Mouse (Mus musculus): ENCODE measurements around the gene Pdpn. TPM values are rescaled to one million over a fixed set of nuclear protein-coding genes. Genes with fewer than 3 reads are reported as not detected.

Pdpn gene
- polyA plus RNA-seq, 1 experiment: not detected

DNA sequence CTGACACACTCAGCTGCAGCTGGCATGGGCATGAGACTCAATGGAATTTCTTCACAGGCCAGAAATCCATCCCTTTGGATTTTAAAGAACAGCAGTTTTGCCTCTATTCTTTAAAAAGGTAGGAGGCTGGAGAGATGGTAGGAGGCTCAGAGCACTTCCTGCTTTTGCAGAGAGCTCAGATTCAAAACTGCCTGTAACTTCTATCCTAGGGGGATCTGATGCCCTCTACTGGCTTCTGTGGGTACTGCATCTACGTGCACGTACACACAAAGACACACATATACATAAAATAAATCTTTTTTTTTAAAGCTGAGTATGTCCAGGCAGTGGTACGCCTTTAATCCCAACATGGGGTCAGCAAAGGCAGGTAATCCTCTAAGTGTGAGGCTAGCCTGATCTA lies 19.2 kb downstream of the Pdpn start:
- no peaks in the 10 kb centered on the region for H3K36me3 ChIP-seq (ENCODE audit: control insufficient read depth)
- H3K4me1 ChIP-seq (ENCODE audit: control insufficient read depth): no peaks in the 10 kb centered on the region
- H3K9me3 ChIP-seq (ENCODE audit: control insufficient read depth, low read length): peaks cover 15% of the 10 kb centered on the region
- H3K27me3 ChIP-seq (ENCODE audit: control insufficient read depth): no peaks in the 10 kb centered on the region
- H3K4me3 ChIP-seq (replicated peaks): no peak overlapping the region
- TF ChIP-seq TAL1 (IDR thresholded peaks at IDR 0.05; ENCODE audit: low read length) (no peak), GATA1 (IDR thresholded peaks at IDR 0.05; ENCODE audit: low read length) (no peak)

DNA sequence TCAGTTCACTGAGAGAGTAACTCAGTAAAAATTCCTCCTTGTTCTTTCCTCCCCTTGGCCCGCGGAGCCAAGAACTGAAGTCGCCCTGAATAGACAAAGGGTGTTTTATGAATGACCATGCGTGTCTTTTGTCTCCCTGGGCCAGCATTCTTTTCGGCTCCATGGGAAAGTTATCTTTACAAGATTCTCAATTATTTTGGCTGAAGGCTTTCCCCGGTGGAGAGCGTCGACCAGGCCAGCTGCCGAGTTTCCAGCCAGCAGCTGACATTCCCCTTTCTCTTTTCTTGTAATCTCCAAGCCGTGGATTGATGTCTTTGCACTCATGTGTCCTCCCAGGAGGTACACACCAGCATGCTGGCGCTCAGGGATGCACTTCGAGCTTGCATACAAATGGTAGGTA lies 19.7 kb downstream of the Pdpn start:
- no peaks in the 10 kb centered on the region for H3K36me3 ChIP-seq (ENCODE audit: control insufficient read depth)
- TF ChIP-seq GATA1 (IDR thresholded peaks at IDR 0.05; ENCODE audit: low read length) (no peak), TAL1 (IDR thresholded peaks at IDR 0.05; ENCODE audit: low read length) (no peak)
- peaks cover 15% of the 10 kb centered on the region for H3K9me3 ChIP-seq (ENCODE audit: control insufficient read depth, low read length)

DNA sequence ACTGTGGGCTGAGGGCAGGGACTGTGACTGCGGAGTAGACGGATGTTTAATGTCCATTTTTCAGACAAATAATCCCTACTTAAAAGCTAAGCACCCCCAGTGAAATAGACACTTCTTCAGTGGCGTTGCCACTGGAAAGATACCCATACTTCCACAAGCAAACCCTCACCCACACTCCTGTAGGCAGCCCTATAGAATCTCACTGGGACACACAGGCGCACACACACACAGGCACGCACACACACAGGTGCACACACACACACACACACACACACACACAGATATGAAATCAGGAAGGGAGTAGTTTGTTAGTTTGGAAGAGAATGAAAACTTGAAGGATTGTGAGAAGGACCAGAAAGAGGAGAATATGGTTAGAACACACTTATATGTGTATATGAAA lies 20.3 kb downstream of the Pdpn start:
- Histone ChIP-seq H3K36me3 (ENCODE audit: control insufficient read depth) (no peaks in the 10 kb centered on the region), H3K4me3 (replicated peaks) (no peak overlapping the region), H3K9me3 (ENCODE audit: control insufficient read depth, low read length) (peaks cover 15% of the 10 kb centered on the region), H3K4me1 (ENCODE audit: control insufficient read depth) (no peaks in the 10 kb centered on the region), H3K27me3 (ENCODE audit: control insufficient read depth) (no peaks in the 10 kb centered on the region)
- TF ChIP-seq TAL1 (IDR thresholded peaks at IDR 0.05; ENCODE audit: low read length) (no peak), GATA1 (IDR thresholded peaks at IDR 0.05; ENCODE audit: low read length) (no peak)

More for the DNA sequence above, 19.7 kb downstream of the Pdpn start:
- Histone ChIP-seq H3K4me3 (replicated peaks) (no peak overlapping the region), H3K27me3 (ENCODE audit: control insufficient read depth) (no peaks in the 10 kb centered on the region), H3K4me1 (ENCODE audit: control insufficient read depth) (no peaks in the 10 kb centered on the region)

GRCm38 (mm10) chr4:143278429-143278871 lies 20.9 kb downstream of the Pdpn start:
- H3K4me3 ChIP-seq (replicated peaks): no peak overlapping the region
- H3K27me3 ChIP-seq (ENCODE audit: control insufficient read depth): no peaks in the 10 kb centered on the region
- H3K36me3 ChIP-seq (ENCODE audit: control insufficient read depth): no peaks in the 10 kb centered on the region
- TF ChIP-seq TAL1 (IDR thresholded peaks at IDR 0.05; ENCODE audit: low read length) (no peak), GATA1 (IDR thresholded peaks at IDR 0.05; ENCODE audit: low read length) (no peak)
- H3K4me1 ChIP-seq (ENCODE audit: control insufficient read depth): no peaks in the 10 kb centered on the region
- peaks cover 15% of the 10 kb centered on the region for H3K9me3 ChIP-seq (ENCODE audit: control insufficient read depth, low read length)

DNA sequence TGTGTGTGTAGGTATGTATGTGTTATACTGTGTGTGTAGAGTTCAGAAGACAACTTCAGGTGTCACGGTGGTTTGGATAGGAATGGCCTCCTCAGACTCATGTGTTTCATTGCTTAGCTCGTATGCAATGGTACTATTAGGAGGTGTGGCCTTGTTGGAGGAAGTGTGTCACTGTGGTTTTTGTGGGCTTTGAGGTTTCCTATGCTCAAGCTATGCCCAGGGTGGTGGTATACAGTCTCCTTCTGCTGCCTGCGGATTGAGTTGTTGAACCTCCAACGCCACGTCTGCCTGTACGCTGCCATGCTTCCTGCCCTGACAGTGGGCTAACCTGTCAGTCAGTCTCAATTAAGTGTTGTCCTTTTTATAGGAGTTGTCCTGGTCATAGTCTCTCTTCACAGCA lies 22.0 kb downstream of the Pdpn start:
- H3K4me3 ChIP-seq (replicated peaks): no peak overlapping the region
- peaks cover 15% of the 10 kb centered on the region for H3K9me3 ChIP-seq (ENCODE audit: control insufficient read depth, low read length)
- H3K4me1 ChIP-seq (ENCODE audit: control insufficient read depth): no peaks in the 10 kb centered on the region
- H3K27me3 ChIP-seq (ENCODE audit: control insufficient read depth): no peaks in the 10 kb centered on the region
- TF ChIP-seq TAL1 (IDR thresholded peaks at IDR 0.05; ENCODE audit: low read length): no peak
- no peak for TF ChIP-seq GATA1 (IDR thresholded peaks at IDR 0.05; ENCODE audit: low read length)
- H3K36me3 ChIP-seq (ENCODE audit: control insufficient read depth): no peaks in the 10 kb centered on the region

DNA sequence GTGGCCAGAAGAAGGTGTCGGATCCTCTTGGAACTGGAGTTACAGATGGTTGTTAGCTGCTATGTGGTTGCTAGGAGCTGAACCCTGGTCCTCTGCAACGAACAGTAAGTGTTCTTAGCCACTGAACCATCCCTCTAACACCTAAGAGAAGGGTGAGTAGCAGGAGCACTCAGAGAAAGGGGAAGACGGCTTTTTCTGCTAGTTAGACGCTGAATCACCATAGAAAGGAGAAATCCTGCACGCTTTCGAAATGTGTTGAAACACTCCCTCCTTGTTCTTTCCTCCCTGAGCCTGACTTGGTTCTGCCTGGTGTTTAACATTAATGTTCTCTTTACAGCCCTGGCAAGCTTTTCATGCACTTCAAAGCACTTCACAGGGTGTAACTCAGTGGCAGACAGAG lies 27.8 kb downstream of the Pdpn start:
- H3K4me1 ChIP-seq (ENCODE audit: control insufficient read depth): no peaks in the 10 kb centered on the region
- peaks cover 3% of the 10 kb centered on the region for H3K9me3 ChIP-seq (ENCODE audit: control insufficient read depth, low read length)
- H3K4me3 ChIP-seq (replicated peaks): no peak overlapping the region
- TF ChIP-seq TAL1 (IDR thresholded peaks at IDR 0.05; ENCODE audit: low read length) (no peak), GATA1 (IDR thresholded peaks at IDR 0.05; ENCODE audit: low read length) (no peak)
- H3K27me3 ChIP-seq (ENCODE audit: control insufficient read depth): no peaks in the 10 kb centered on the region
- H3K36me3 ChIP-seq (ENCODE audit: control insufficient read depth): no peaks in the 10 kb centered on the region

GRCm38 (mm10) chr4:143270903-143271302 lies 28.5 kb downstream of the Pdpn start:
- Histone ChIP-seq H3K9me3 (ENCODE audit: control insufficient read depth, low read length) (peaks cover 2% of the 10 kb centered on the region; the same call in 1 of the 2 replicates), H3K36me3 (ENCODE audit: control insufficient read depth) (no peaks in the 10 kb centered on the region), H3K4me3 (replicated peaks) (no peak overlapping the region), H3K4me1 (ENCODE audit: control insufficient read depth) (no peaks in the 10 kb centered on the region), H3K27me3 (ENCODE audit: control insufficient read depth) (no peaks in the 10 kb centered on the region)
- TF ChIP-seq TAL1 (IDR thresholded peaks at IDR 0.05; ENCODE audit: low read length) (no peak), GATA1 (IDR thresholded peaks at IDR 0.05; ENCODE audit: low read length) (no peak)

- no peaks in the 10 kb centered on the region for H3K27me3 ChIP-seq (ENCODE audit: control insufficient read depth)
- peaks cover 2% of the 10 kb centered on the region; the same call in 1 of the 2 replicates for H3K9me3 ChIP-seq (ENCODE audit: control insufficient read depth, low read length)
- no peak for TF ChIP-seq GATA1 (IDR thresholded peaks at IDR 0.05; ENCODE audit: low read length)
- TF ChIP-seq TAL1 (IDR thresholded peaks at IDR 0.05; ENCODE audit: low read length): no peak
- no peak overlapping the region for H3K4me3 ChIP-seq (replicated peaks)
- no peaks in the 10 kb centered on the region; the same call in none of the 2 replicates for H3K4me1 ChIP-seq (ENCODE audit: control insufficient read depth)
- H3K36me3 ChIP-seq (ENCODE audit: control insufficient read depth): no peaks in the 10 kb centered on the region
Measured at GRCm38 (mm10) chr4:143262696-143263095, 36.7 kb downstream of the Pdpn start.

- Histone ChIP-seq H3K9me3 (ENCODE audit: control insufficient read depth, low read length) (no peaks in the 10 kb centered on the region), H3K4me1 (ENCODE audit: control insufficient read depth) (no peaks in the 10 kb centered on the region; the same call in none of the 2 replicates), H3K4me3 (replicated peaks) (no peak overlapping the region), H3K27me3 (ENCODE audit: control insufficient read depth) (no peaks in the 10 kb centered on the region), H3K36me3 (ENCODE audit: control insufficient read depth) (no peaks in the 10 kb centered on the region)
- TF ChIP-seq TAL1 (IDR thresholded peaks at IDR 0.05; ENCODE audit: low read length) (no peak), GATA1 (IDR thresholded peaks at IDR 0.05; ENCODE audit: low read length) (no peak)
Measured at GRCm38 (mm10) chr4:143259718-143260349, 39.5 kb downstream of the Pdpn start.
